Mouse (Mus musculus): ENCODE results near the gene Dapk3.

- TF ChIP-seq CTCF (IDR thresholded peaks at IDR 0.05; ENCODE audit: control insufficient read depth, insufficient read depth, insufficient replicate concordance, low read depth, low read length): no peak
- peak; percentile 34; the same call in 1 of the 2 replicates for TF ChIP-seq POLR2A (IDR thresholded peaks at IDR 0.05; ENCODE audit: control insufficient read depth, low read depth, low read length)
These were observed 30.2 kb upstream of the Dapk3 start for GRCm38 (mm10) chr10:81152609-81153008.
